Mouse (Mus musculus): ENCODE results near the gene Taldo1.

Taldo1 gene

DNA sequence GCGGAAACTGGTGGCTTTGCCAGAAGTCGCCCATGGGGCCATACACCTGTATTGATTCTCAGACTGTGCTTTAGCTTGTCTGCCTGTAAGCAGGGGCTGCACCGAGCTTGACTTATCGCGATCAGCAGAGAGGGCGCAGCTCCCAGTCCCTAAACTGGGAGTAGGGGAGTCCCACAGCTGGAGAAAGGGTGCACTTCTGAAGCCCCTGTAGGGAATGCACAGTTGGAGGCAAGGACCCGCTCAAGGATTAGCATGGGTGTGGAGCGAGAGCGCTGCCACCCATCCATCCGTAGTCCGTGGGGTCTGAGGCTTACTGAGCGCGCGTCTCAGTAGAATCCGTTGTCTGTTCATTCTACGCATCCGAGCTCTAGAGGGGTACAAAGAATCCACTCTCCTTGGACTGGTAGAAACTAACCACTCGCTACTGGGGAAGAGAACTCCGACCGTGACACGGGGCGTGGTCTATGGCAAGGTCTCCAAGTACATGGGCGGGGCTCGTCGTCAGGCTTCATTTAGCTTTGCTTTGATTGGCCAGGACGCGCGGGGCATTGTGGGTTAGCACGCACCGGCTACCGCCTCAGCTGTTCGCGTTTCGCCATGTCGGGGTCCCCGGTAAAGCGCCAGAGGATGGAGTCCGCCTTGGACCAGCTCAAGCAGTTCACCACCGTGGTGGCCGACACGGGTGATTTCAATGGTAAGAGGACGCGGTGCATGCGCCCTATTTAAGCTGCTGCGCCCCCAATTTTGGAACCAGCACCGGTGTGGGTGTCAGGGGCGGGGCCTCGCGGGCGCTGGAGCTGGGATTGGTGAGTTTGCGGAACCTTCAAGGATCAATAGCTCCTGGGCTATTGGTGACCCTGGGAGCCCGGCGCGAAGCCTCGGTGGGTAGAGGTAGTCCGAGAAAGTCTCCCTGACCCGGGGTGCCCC lies at the start of gene Taldo1:
Gene Taldo1 (plus strand): TSS at position 575 of the 927 bp plus-strand sequence.
- peak; percentile 99 for DNase-seq (ENCODE audit: low spot score)

DNA sequence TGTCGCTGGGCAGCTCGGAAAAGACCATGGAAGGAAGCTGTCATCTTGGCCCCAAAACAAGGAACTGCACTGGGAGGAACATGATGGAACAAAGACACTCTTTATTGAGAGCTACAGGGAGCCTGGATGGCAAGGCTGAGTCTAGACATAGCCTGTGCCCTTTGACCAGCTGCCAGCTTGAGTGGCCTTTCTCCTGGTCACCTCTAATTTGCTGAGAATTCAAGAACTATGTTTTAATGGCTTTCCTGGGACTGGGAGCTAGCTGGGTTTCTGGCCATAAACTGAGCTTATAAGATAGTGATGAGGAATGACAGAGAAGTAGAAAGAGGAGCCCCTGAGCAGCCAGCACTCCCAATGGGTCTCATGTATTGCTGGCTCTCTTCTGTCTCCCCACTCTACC lies 48.8 kb upstream of the Taldo1 start:
- DNase-seq (ENCODE audit: low spot score) = peak; percentile 40

DNA sequence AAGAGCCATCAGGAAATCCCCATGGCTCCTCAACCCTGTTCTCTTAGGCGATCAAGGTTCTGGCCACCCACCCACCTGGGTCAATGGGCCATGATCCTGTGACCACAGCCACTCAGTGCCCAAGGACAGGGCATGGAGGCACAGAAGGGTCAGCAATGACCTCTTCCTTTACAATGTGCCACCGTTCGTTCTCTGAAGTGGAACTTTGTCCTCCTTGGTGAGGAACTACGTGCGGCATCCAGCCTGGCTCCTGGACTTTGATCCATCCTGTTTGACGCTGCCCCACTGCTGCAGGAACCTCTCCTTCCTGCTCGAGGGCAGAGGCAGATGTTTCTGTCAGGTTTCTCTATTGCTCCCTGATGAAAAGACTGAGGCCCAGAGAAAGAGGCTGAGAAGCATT lies 48.3 kb upstream of the Taldo1 start:
- DNase-seq (ENCODE audit: low spot score) = no peak

DNA sequence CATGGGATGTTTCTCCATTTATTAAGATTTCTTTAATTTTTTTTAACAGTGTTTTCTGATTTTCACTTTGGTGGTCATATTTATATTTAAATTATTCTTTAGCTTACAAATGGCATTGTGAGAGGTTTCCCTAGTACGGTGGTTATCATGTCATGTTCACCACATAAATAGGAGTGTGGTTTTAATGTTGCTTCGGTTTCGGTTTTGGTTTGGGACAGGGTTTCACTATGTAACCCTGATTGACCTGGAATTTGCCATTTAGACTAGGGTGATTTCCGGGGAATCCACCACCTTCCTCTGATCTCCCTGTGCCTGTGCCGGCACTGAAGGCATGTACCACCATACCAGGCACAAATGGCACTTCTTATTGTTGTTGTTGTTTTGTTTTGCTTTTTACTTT lies 47.2 kb upstream of the Taldo1 start:
- no peak for DNase-seq (ENCODE audit: low spot score)

DNA sequence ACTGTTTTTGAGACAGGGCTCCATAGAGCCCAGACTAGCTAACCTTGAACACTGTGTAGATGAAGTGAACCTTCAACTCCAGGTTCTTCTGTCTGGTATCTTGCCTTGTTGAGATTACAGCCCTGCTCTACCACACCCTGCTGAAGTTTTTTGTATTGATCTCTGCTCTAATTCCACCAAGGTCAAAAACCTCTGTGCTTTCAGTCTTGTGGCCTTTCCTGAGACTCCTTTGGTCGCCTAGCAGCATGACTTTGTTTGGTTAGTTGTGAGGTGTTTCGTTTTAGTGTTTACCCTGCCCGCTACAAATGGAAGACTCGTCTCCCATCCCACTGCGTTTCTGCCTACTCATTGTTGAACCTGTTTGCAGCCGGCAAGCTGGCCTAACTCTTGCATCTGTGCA lies 40.9 kb upstream of the Taldo1 start:
- DNase-seq (ENCODE audit: low spot score) = no peak

DNA sequence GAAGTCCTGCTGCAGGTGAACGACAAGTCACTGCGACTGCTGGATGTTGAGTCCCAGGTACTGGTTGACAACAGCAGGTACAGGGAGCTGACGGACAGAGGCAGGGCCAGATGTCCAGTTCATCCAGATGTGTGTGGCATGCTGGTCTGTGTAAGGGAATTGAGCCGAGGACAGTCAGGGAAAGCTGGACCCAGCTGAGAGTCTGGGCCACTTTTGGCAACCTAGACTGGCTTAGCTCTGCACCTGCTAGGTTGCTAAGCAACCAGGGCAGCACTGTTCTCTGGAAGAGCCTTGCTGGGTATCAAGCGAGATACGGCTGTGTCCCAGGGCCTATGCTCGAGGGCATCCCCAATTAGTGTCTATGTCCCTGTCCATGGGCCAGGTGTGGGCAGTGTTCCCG lies 36.9 kb upstream of the Taldo1 start:
- DNase-seq (ENCODE audit: low spot score) = no peak

DNA sequence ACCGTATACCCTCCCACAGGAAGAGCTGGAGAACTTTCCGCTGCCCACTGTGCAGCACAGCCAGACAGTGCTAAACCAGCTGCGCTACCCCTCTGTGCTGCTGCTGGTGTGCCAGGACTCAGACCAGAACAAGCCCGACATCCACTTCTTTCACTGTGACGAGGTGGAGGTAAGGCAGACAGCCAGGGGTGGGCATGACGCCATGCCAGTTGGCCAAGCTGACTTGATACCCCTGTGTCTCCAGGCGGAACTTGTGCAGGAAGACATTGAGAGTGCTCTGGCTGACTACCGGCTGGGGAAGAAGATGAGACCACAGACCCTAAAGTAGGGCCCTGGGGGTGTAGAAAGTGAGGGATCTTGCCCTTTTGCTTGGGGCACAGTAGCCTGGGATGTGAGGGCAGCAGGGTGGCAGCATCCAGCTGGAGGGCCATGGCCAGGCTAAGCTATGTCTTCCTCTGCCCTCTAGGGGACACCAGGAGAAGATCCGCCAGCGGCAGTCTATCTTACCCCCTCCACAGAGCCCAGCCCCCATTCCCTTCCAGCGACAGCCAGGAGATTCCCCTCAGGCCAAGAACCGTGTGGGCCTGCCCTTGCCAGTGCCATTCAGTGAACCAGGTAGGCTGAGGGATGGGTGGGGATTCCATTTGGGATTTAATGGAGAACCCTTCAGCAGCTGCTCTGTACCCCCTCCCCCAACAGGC lies 36.2 kb upstream of the Taldo1 start:
- peak; percentile 64 for DNase-seq (ENCODE audit: low spot score)

DNA sequence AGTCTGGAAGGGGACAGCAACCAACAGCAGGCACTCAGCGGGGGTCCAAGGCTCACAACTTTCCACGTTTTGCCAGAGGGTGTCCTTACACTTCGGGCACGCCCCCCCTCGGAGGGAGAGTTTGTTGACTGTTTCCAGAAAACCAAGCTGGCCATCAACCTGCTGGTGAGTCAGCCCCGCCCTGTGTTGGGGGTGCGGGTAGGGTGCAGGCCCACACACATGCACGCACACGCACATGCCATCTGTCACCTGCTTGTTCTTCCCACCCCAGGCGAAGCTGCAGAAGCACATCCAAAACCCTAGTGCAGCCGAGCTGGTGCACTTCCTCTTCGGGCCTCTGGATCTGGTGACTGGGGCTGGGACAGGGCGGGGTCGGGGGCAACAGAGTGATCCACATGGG lies 35.0 kb upstream of the Taldo1 start:
- DNase-seq (ENCODE audit: low spot score) = no peak

DNA sequence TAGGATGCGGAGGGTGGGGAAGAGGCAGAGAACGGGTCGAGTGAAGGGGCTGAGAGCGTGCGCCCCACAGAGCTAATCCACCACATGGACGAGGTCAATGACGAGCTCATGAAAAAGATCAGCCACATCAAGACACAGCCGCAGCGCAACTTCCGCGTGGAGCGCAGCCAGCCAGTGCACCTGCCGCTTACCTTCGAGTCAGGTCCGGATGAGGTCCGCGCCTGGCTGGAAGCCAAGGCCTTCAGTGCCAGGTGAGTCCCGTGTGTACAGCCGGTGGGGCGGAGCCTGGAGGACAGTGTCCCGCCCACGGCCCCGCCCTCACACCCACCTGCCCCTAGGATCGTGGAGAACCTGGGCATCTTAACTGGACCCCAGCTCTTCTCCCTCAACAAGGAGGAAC lies 30.5 kb upstream of the Taldo1 start:
- DNase-seq (ENCODE audit: low spot score) = peak; percentile 66

DNA sequence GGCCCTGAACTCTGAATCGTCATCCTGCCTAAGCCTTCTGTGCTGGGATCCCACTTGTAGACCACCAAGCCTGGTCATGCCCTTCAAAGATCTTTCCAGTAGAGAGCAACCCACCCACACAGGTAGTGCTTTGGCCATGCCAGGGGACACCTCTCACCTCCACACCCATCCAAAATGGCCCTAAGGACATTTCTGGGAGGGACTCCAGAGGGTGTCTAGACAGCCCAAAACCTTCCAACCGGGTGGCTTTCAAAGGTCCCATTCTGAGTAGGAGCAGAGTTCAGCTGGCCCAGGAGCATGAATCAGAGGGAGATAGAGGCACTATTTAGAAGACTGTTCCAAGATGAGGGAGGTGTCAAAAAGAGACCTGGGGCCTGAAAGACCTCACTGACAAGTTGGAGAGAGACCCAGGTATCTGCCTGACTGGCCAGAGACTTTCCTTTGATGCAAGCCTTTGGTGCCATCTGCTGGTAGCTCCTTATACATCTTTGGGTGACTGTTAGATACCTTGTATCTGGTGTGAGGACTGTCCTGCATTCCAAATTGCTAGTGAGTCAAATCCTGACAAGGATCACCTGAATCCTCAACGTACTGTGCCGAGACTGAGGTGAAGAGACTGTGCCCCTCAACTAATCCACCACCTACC lies 28.8 kb upstream of the Taldo1 start:
- DNase-seq (ENCODE audit: low spot score) = peak; percentile 82

DNA sequence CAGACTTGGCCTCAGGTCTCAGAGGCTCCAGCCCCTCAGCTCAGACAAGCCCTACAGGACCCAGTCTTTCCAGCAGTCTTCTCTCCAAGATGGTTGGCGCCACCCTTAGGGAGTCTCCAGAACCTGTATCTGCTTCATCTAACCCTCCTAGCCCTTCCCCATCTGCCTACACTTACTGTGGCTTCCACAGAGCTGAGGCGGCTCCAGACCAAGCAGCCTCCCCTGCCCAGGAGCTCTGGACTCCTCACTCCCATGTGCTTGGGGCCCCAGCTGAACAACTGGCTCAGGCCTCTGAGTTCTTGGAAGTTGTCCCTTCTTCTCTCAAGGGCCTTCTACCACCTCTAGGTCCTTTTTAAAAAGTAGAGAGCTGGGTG lies 28.3 kb upstream of the Taldo1 start:
- DNase-seq (ENCODE audit: low spot score) = no peak

DNA sequence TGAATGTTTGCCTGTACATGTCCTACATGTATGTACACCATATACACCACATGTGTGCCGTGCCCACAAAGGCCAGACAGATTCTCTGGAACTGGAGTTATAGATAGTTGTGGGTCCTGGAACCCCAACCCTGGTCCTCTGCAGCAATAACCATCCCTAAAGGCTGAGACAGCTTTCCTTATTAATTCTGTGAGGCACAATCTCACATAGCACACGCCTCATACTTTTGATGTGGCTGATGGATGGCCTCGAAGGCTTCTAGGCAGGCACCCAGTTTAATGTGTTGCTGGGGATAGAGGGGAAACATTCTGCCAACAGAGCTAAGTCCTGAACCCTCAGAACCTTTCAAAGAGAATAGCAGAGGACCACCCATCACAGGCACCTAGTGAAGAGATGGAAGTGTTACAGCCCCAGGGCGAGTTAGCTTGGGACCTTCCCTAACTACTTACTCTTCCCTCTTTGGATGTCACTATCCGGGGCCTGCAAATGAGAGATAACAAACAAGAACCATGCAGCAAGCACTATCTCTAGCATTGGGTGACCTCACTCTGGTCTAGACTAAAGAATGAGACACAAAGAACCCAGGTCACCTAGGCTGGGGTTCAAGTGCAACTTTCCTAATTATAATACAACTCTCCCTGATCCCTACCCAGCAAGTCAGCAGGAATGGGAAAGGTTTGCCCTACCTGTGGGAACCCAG lies 27.5 kb upstream of the Taldo1 start:
- DNase-seq (ENCODE audit: low spot score) = no peak

DNA sequence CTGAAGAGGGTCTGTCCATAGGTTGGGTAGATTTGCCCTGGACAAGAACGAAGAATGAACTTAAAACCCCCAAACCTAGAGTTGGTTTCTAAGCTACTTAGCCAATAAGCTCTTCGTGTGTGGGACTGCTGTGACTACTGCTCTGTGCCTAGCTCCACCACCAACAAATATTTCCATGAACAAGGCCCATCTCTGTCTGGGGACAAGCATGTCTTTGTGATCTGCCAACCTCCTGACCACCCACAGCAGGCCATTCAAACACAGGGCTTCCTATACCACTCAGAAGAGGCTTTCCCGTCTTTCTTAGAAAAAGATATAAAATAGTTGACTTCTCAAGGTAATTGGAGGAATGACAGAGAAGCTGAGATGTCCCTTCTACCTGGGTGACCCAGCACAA lies 27.0 kb upstream of the Taldo1 start:
- no peak for DNase-seq (ENCODE audit: low spot score)

DNA sequence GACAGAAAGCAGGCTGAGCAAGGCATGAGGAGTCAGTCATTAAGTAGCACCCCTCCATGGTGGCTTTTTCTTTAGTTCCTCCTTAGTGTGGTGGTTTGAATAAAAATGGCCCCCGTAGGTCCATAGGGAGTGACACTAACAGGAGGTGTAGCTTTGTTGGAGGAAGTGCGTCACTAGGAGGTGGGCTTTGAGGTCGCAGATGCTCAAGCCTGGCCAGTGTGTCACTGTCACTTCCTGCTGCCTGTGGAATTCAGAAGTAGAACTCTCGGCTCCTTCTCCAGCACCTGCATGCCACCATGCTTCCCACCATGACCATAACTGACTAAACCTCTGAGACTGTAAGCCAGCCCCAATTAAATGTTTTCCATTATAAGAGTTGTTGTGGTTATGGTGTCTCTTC lies 24.6 kb upstream of the Taldo1 start:
- no peak for DNase-seq (ENCODE audit: low spot score)

DNA sequence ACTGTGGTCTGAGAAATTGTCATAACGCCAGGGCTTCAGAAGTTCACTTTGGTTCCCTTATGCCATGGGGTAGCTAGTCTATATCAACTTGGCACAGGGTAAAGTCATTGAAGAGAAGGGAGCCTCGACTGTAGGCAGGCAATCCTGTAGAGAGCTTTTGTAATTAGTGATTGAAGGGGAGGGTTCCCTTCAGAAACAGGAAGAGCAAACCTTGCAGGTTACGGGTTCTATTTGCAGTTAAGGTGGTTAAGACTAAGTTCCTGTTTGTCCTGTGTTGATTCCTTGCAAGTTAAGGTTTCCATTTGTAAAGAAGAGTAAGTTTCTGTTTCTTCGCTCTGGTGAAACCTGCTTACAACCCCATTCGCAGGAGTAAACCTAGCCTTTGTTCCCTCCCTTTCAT lies 22.1 kb upstream of the Taldo1 start:
- DNase-seq (ENCODE audit: low spot score) = no peak

DNA sequence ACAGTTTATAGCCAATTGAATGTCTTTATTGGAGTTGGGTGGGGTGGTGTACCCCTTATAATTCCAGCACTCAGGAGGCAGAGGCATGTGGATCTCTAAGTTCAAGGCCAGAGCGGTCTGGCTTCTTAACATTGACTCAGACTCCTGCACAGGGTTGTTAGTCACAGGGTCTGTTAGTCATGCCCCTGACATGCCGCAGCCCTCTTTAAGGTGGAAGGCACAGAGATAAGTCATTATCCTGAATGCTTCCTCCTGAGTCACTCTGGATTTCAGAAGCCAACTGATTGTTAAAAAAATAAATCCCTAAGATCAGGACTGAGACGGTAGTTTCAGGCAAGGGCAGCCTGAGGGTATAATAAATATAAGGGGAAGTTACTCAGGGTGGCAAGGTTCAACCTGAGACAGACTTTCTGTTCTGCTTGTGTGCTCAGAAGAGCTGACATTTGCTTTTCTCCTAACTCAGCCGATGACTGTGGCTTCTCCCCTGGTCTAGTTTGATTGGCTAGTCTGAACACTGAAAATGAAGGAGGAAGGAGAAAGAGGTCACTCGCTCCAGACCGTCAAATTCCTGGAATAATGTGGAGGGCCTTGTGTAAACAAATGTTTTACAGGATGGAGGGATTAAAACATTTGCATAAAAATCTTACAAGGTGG lies 19.9 kb upstream of the Taldo1 start:
- no peak for DNase-seq (ENCODE audit: low spot score)

DNA sequence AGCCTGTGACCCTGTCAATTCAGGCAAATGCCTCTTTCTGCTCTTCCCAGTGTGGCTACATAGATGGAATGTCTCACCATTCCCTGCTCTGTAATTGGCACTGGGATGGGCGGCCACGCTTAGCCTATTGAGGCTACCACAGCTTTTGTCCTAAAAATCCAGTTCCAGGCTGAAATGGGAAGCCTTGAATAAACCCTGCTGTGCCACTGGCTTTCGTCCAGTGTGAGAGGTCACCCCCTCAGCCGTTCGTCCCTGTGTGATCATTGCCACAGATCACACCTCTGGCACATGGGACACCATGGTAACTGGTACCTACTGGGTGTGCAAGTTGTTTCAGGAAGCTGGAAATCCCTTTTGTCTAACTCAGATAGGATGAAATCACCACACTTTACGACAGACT lies 18.4 kb upstream of the Taldo1 start:
- DNase-seq (ENCODE audit: low spot score) = no peak

DNA sequence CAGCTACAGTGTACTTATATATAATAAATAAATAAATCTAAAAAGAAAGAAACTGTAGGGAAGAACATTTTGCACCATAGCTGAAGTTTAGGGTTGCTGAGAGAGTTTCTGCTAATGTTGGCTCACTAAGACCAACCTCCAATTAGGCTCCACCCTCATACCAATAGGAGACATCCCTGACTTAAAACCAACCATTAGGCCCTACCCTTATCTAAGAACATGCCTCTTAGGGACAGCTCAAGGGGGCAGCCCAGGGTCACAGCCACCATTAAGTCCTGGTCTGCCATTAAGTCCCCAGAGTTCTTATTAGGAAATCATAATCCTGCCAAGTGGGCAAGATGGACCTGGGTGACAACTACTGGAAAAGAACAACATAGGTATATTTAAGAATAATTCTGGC lies 17.6 kb upstream of the Taldo1 start:
- DNase-seq (ENCODE audit: low spot score) = no peak

DNA sequence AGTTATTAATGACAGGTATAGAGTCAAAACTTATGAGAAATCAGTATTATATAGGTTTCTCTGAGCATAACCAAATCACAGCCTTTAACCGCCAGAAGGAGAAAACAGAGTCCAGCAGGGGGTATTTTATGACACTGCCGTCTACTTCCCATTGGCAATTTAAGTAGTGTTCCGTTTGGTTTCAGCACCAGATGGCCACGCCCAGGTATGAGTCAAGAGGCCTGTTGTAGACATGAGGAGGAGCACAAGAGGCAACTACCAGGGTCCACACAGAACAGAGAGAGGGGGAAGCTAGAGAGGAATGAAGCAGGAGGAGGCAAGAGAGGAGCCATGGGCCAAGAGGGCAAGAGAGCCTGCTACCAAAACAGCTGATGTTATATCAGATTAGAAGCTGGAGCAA lies 12.4 kb upstream of the Taldo1 start:
- no peak for DNase-seq (ENCODE audit: low spot score)

DNA sequence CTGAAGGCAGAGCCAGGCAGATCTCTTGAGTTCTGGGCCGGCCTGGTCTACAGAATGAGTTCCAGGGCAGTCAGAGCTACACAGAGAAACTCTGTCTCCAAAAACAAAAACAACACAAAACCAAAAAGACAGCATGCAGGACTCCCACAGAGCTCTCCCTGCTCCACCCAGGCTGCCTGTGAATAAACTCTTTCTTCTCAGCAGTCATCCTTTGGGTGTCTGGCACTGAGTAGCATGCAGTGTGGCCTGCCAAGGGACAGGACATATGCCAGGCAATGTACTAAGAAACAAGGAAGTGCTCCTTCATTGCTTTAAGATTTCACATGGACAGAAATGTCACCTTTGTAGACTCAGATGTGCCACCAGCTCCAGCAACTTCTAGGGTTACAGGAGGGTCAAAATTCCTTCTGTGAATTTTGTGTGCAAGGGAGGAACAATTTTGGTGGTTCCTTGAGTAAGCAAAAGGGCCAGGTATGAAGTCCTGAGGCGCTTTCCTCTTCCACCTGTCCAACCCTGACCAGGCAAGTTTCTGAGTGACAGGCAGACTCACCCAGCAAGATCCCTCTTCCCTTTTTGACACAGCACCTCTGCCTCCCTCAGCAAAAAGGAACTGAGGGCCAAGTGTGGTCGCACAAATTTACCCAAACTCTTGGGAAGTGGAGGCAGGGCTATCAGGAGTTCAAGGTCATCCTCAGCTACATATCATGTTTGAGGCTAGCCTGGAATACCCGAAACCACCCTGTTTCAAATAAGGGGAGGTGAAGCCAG lies 10.7 kb upstream of the Taldo1 start:
- no peak for DNase-seq (ENCODE audit: low spot score)

DNA sequence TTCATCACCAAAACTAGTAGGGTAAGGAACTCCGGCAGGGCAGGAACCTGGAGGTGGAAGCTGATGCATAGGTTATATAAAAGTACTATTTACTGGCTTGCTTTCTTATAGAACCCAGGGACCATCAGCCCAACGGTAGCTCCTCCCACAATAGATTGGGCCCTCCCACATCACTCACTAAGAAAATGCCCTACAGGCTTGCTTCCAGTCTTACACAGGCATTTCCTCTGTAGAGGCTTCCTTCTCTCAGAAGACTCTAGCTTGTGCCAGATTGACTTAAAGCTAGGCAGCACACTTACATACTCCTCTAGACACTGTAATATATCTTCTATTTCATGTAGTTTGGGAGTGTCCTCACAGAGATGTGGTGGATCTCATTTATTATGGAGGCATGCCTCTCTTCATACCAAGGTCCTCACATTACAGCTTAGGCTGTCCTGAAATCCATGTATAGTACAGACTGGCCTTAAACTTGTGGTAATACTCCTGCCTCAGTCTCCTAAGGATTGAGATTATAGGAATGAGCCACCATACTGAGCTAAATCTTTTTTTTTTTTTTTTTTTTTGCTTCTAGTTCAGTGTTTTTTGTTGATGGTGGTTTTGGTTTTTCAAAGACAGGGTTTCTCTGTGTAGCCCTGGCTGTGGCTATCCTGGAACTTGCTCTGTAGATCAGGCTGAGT lies 4.1 kb upstream of the Taldo1 start:
- no peak for DNase-seq (ENCODE audit: low spot score)
